Mouse (Mus musculus) adrenal gland, adult 8-10 months (tissue): Measurements from ENCODE around the gene Iffo2. TPM values are rescaled to one million over a fixed set of nuclear protein-coding genes. Genes with fewer than 3 reads are reported as not detected.

Source experiments
- DNase-seq: peaks from one replicate; pipeline ENCODE4 v3.0.0; 2022
- total RNA-seq, 4 experiments: library from RNA; stranded (reverse); gene quantifications; 2 replicates each; pipeline ENCODE4 v1.2.4; 2022

Iffo2 gene
- total RNA-seq, 4 experiments from 2014 or later, result 10.7 to 13.3 (median 12.0) TPM

GRCm38 (mm10) chr4:139582903-139583302 is 52.6 kb downstream of the Iffo2 start:
- DNase-seq, result no peak

- no peak for DNase-seq
These were observed 53.4 kb downstream of the Iffo2 start for GRCm38 (mm10) chr4:139583629-139584245.

GRCm38 (mm10) chr4:139584704-139585103 is 54.4 kb downstream of the Iffo2 start:
- DNase-seq, result no peak

- no peak for DNase-seq
These were observed 55.4 kb downstream of the Iffo2 start for GRCm38 (mm10) chr4:139585713-139586112.

- DNase-seq, result no peak
These were observed 57.0 kb downstream of the Iffo2 start for GRCm38 (mm10) chr4:139587370-139587769.

- no peak for DNase-seq
These were observed 57.4 kb downstream of the Iffo2 start for GRCm38 (mm10) chr4:139587773-139588172.

- no peak for DNase-seq
These were observed 59.1 kb downstream of the Iffo2 start for GRCm38 (mm10) chr4:139589351-139590027.

GRCm38 (mm10) chr4:139590446-139590845 is 60.1 kb downstream of the Iffo2 start:
- DNase-seq, result no peak

- no peak for DNase-seq
These were observed 62.5 kb downstream of the Iffo2 start for GRCm38 (mm10) chr4:139592895-139593294.

GRCm38 (mm10) chr4:139593383-139593782 is 63.0 kb downstream of the Iffo2 start:
- DNase-seq, result no peak

GRCm38 (mm10) chr4:139594062-139594461 is 63.7 kb downstream of the Iffo2 start:
- DNase-seq, result no peak

GRCm38 (mm10) chr4:139596715-139597114 is 66.4 kb downstream of the Iffo2 start:
- no peak for DNase-seq

GRCm38 (mm10) chr4:139597286-139598284 is 67.2 kb downstream of the Iffo2 start:
- no peak for DNase-seq

GRCm38 (mm10) chr4:139598356-139598755 is 68.0 kb downstream of the Iffo2 start:
- DNase-seq, result no peak

- DNase-seq, result peak; percentile 91
These were observed 68.7 kb downstream of the Iffo2 start for GRCm38 (mm10) chr4:139598950-139599518.

- no peak for DNase-seq
These were observed 71.4 kb downstream of the Iffo2 start for GRCm38 (mm10) chr4:139601519-139602356.

- no peak for DNase-seq
These were observed 72.3 kb downstream of the Iffo2 start, which contains the start of gene Gm21969 for GRCm38 (mm10) chr4:139602357-139603244. Gene Gm21969, plus strand, starts transcription at chr4:139603186.

- DNase-seq, result no peak
These were observed 74.9 kb downstream of the Iffo2 start for GRCm38 (mm10) chr4:139605216-139605615.

- no peak for DNase-seq
These were observed 76.4 kb downstream of the Iffo2 start for GRCm38 (mm10) chr4:139606732-139607131.

GRCm38 (mm10) chr4:139608975-139609374 is 78.6 kb downstream of the Iffo2 start:
- DNase-seq, result no peak
